Mouse (Mus musculus) myocyte (in vitro differentiated cells): Measurements from ENCODE around the gene Cdsn.

ENCODE experiments used
- E2F4 ChIP-seq: IDR thresholded peaks from one replicate; pipeline ENCODE4 v1.6.1; 2011; ENCODE audit warnings: mild to moderate bottlenecking, control low read depth, moderate library complexity; ENCODE audit not compliant: insufficient read depth
- MAX ChIP-seq: IDR thresholded peaks from one replicate; pipeline ENCODE4 v1.6.1; 2011; ENCODE audit warnings: low read depth, mild to moderate bottlenecking, control low read depth
- MYOD1 ChIP-seq, 3 experiments: IDR thresholded peaks; one replicate each; pipeline ENCODE4 v1.6.1; 2011; ENCODE audit warnings: control low read depth in 2 of 3, low read depth in 2 of 3, mild to moderate bottlenecking in 2 of 3, moderate library complexity in 1 of 3; ENCODE audit not compliant: insufficient read length in 2 of 3, control insufficient read depth in 1 of 3
- MYOG ChIP-seq, 3 experiments: IDR thresholded peaks; one replicate each; pipeline ENCODE4 v1.6.1; 2011; ENCODE audit warnings: control low read depth in 2 of 3, low read depth in 2 of 3, mild to moderate bottlenecking in 2 of 3; ENCODE audit not compliant: insufficient read length in 2 of 3, control insufficient read depth in 1 of 3, insufficient read depth in 1 of 3
- POLR2A ChIP-seq: IDR thresholded peaks from one replicate; pipeline ENCODE4 v1.6.1; 2011; ENCODE audit warnings: low read depth, mild to moderate bottlenecking, control low read depth, moderate library complexity; ENCODE audit not compliant: insufficient read length
- POLR2AphosphoS2 ChIP-seq: IDR thresholded peaks from one replicate; pipeline ENCODE4 v1.6.1; 2011; ENCODE audit warnings: low read depth, control low read depth; ENCODE audit not compliant: insufficient read length
- REST ChIP-seq: IDR thresholded peaks from one replicate; pipeline ENCODE4 v1.6.1; 2011; ENCODE audit warnings: mild to moderate bottlenecking, control low read depth, moderate library complexity; ENCODE audit not compliant: insufficient read depth, insufficient read length
- USF1 ChIP-seq: IDR thresholded peaks from one replicate; pipeline ENCODE4 v1.6.1; 2011; ENCODE audit warnings: low read depth, mild to moderate bottlenecking, control low read depth, moderate library complexity

DNA sequence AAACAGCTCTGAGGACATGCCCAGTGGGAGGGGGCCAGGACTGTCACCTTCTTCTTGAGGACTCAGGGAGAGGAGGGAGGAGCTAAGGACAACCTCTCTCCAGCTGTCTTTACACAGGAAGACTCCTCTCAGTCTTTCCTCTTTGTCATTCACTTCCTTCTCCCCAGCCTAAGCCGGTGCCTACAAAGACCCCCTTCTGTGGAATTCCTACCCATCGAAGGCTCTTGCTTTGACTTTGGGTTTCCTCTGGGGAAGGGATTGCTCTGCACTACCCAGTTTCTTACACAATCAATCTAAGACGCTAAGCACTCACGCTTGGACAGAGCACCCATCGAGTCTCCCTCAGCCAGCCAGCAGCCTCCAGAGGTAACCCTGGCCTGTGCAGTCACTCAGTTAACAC is 3.3 kb upstream of the Cdsn start:
- TF ChIP-seq MYOD1 (IDR thresholded peaks at IDR 0.05; ENCODE audit: control insufficient read depth in 1 of 3, insufficient read length in 2 of 3, low read depth in 2 of 3) (no peak), POLR2A (no peak), MYOG (IDR thresholded peaks at IDR 0.05; ENCODE audit: control insufficient read depth in 1 of 3, insufficient read depth in 1 of 3, insufficient read length in 2 of 3, low read depth in 2 of 3) (no peak), POLR2AphosphoS2 (no peak), USF1 (no peak), E2F4 (no peak), REST (no peak), MAX (no peak)
